Mouse (Mus musculus): ENCODE measurements around the gene Ptprcap. TPM values are rescaled to one million over a fixed set of nuclear protein-coding genes. Genes with fewer than 3 reads are reported as not detected.

Ptprcap gene
- polyA plus RNA-seq, 1 experiment from 2014 or later, result 2.7 TPM

DNA sequence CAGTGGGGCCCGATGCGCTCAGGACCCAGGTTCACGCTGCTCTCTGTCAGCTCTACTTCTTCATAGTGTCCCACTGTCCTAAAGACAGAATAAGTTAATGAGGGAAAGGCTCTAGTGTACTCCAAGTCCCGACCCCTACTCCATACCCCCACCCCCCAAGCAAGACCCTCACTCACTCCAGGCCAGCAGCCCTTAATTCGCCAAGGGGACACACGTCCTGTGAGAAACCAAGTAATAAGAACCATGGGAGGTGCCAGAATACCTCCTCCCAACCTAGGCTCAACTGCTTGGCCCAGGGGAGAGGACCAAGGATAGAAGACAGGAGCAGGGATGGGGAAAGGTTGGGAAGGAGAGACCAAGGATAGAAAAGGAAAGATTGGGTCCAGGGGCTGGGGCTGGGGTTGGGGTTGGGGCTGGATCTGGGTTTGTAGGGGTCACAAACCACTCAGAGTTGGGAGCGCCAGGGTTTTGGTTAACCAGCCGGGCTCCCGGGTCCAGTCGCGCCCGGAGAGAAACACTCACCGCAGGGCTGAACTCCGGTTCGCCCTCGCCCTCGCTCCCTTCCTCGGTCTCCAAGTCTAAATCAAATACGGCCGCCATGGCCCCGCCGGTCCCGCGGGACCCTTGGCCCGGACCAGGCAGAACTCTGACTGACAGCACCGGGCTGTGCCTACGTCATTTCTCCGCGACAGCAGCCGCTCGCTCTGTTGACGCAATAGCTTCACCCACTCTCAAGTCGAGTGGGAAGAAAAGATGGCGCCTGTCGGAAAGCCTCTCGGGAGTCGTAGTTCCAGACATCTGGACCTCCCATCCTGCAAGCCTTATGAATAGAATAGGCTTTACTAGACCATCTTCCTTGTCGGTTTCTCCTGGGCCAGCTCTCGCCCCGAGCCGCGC lies 9.5 kb downstream of the Ptprcap start, which contains the start of gene Rps6kb2:
Gene Rps6kb2, minus strand, starts transcription at position 709 of the 897 bp plus-strand sequence.
- peak within 1 kb of the TSS; percentile 85 for H3K9ac ChIP-seq
- peak; percentile 87 for ATAC-seq (ENCODE audit: low FRiP score, low read depth)
- no peaks in the 10 kb centered on the region for H3K9me3 ChIP-seq
- H3K27ac ChIP-seq, result peak within 1 kb of the TSS; percentile 78
- WGBS, result 7% methylated on average over 42 of the region's 42 CpGs
- H3K4me3 ChIP-seq, result peak within 1 kb of the TSS; percentile 71
- no peaks in the 10 kb centered on the region for H3K27me3 ChIP-seq
- H3K4me1 ChIP-seq, result peaks cover 13% of the 10 kb centered on the region
- peaks cover 37% of the 10 kb centered on the region for H3K36me3 ChIP-seq
- peak within 1 kb of the TSS; percentile 95 for H3K4me2 ChIP-seq (replicated peaks)

DNA sequence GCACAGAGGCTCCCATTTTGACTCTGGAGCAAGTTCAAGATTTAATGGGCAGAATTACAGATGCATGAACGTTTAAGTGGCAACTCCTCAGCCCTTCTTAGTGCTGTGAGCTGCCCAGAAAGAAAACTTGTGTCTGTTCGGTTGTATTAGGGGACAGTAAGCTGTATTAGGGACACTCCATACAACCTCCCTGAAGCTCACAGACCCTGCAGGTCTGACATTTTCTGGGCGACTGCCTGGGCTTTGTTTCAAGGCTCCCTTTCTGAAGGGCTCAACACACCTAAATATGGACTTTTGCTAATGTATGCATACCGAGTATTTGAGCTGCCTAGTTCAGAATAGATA lies 10.1 kb downstream of the Ptprcap start:
- WGBS, result 42% methylated on average over 4 of the region's 4 CpGs
- Histone ChIP-seq H3K4me1 (peaks cover 13% of the 10 kb centered on the region), H3K27me3 (no peaks in the 10 kb centered on the region), H3K4me2 (replicated peaks) (peak overlapping the region; percentile 95), H3K9me3 (no peaks in the 10 kb centered on the region), H3K9ac (peak overlapping the region; percentile 85), H3K4me3 (peak overlapping the region; percentile 71), H3K36me3 (peaks cover 30% of the 10 kb centered on the region), H3K27ac (peak overlapping the region; percentile 78)
- ATAC-seq (ENCODE audit: low FRiP score, low read depth), result peak; percentile 26; the same call in 1 of the 2 replicates

DNA sequence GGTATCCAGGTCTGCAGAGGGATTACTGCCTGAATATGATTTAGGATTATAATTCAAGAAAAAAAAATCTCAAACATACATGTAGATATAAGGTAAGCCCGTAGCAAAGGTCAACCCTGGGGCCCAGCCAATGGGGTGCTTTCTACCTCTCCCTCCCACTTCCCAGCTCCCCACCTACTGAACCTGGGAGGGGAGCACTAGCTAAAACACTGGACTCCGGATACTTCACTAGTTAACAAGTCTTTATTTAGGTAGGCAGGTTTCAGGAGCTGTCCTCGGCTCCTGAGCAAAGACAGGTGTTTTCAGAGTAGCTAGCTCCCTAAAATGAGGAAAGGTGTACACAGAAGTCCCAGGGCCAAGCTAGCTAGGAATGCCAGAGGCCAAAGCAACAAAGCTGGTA lies 10.7 kb downstream of the Ptprcap start:
- no peaks in the 10 kb centered on the region for H3K9me3 ChIP-seq
- no peak overlapping the region for H3K27ac ChIP-seq
- peaks cover 25% of the 10 kb centered on the region for H3K36me3 ChIP-seq
- 78% methylated on average over 3 of the region's 3 CpGs for WGBS
- no peak for ATAC-seq (ENCODE audit: low FRiP score, low read depth)
- H3K4me2 ChIP-seq (replicated peaks), result peak overlapping the region; percentile 95
- no peak overlapping the region for H3K9ac ChIP-seq
- H3K4me1 ChIP-seq, result peaks cover 13% of the 10 kb centered on the region
- H3K27me3 ChIP-seq, result no peaks in the 10 kb centered on the region
- 0 out of 2 replicates have a peak overlapping the region, but pooled peaks have one; percentile 71 for H3K4me3 ChIP-seq

DNA sequence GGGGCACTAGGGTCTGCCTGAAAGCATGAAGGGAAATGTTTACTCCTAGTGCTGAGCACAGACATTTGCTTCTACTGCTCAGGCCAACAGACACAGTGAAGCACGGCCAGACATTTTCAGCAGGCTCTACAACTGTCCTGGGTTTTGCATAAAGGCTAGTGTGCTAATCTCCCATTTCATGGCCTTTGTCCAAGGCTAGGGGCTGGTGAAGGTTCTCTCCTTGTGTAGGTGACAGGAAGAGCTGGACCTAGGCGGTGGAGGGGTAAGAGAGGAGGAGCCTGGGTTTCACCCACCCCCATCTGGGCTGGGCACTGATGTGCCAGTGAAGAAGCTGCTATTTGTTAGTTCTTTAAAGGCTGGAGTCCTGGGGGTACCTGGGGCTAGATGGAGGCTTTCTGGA lies 11.3 kb downstream of the Ptprcap start:
- H3K27me3 ChIP-seq, result no peaks in the 10 kb centered on the region
- peaks cover 15% of the 10 kb centered on the region for H3K4me1 ChIP-seq
- H3K9ac ChIP-seq, result no peak overlapping the region
- ATAC-seq (ENCODE audit: low FRiP score, low read depth), result no peak
- H3K36me3 ChIP-seq, result peaks cover 18% of the 10 kb centered on the region
- H3K4me3 ChIP-seq, result no peak overlapping the region
- H3K4me2 ChIP-seq (replicated peaks), result no peak overlapping the region
- H3K27ac ChIP-seq, result no peak overlapping the region
- 68% methylated on average over 2 of the region's 2 CpGs for WGBS
- no peaks in the 10 kb centered on the region for H3K9me3 ChIP-seq

DNA sequence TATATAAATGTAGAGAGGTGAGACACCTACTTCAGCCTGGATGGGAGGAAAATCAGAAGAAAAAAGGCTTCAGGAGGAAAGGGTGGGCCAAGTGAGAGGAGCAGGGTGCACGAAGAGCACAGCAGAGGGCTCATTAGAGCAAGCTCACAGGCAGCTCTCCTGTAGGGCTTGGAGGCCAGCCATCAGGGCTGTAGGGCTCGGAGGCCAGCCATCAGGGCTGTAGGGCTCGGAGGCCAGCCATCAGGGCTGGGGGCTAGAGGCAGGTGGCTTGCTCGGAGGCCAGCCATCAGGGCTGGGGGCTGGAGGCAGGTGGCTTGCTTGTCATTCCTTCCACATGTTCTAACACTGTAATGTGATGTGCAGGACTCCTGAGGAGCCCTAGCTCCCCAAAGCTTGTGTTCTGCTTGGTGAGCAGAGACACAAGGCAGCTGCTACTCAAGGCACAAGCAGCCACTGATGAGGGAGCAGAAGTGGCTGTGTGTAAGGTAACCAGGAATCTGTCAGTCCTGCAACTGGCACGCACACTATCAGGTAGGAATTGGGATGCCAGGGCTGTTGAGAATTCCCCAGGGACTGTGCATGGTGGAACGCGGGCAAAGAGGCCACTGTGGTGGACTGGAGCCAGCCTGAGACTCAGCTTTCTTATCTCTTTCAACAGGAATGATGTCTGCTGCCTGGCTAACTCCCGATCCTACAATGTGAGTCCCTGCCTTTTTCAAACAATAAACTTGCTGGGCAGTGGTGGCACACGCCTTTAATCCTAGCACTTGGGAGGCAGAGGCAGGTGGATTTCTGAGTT lies 13.5 kb downstream of the Ptprcap start:
- Histone ChIP-seq H3K4me2 (replicated peaks) (no peak overlapping the region), H3K9me3 (no peaks in the 10 kb centered on the region), H3K27ac (no peak overlapping the region), H3K4me1 (peaks cover 35% of the 10 kb centered on the region), H3K4me3 (no peak overlapping the region), H3K27me3 (no peaks in the 10 kb centered on the region), H3K9ac (no peak overlapping the region), H3K36me3 (0 out of 2 replicates have a peak, but pooled peaks cover under 1% of the 10 kb centered on the region)
- 78% methylated on average over 9 of the region's 9 CpGs for WGBS
- no peak for ATAC-seq (ENCODE audit: low FRiP score, low read depth)

DNA sequence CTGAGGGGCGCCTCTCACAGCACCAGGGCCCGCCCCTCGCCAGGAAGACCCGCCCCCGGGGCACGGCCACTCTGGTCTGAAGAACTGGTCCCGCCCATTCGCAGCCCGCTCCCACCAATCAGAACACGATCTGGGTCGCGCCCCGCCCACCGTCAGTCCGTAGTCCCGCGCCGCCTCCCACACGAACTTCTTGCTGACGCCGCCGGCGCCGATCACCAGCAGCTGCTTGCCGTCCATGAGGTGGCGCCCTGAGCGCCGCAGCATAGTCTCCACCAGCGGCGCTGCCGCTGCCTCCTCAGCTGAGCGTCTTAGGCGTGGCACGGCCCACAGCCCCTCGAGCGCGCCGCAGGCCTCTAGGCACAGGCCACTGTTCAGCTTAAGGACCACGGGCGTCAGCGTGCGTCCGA lies 16.0 kb downstream of the Ptprcap start:
- H3K36me3 ChIP-seq, result no peaks in the 10 kb centered on the region
- under 1% methylated on average over 43 of the region's 43 CpGs for WGBS
- ATAC-seq (ENCODE audit: low FRiP score, low read depth), result peak; percentile 96
- H3K4me3 ChIP-seq, result peak overlapping the region; percentile 52
- peaks cover 26% of the 10 kb centered on the region for H3K4me1 ChIP-seq
- H3K9ac ChIP-seq, result peak overlapping the region; percentile 84
- H3K27ac ChIP-seq, result peak overlapping the region; percentile 88
- no peaks in the 10 kb centered on the region for H3K27me3 ChIP-seq
- no peaks in the 10 kb centered on the region for H3K9me3 ChIP-seq
- H3K4me2 ChIP-seq (replicated peaks), result peak overlapping the region; percentile 89

DNA sequence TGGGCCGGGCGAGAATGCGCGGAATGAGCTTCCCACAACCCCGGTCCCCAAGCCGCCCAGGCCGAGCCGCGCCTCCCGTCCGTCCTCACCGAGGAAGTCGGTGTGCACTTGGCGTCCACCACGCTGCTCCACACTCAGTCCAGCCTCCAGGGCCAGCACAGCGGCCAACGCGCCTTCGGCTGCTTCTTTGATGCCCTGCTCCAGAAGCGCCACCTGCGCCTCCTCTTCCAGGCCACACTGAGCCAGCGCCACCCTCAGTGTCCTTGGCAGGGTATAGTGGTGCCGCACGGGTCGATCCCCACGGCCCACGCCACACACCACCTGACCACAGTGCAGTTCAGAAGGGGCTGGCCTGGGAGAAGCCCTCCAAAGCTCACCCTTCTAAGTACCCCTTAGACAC lies 16.4 kb downstream of the Ptprcap start:
- Histone ChIP-seq H3K36me3 (no peaks in the 10 kb centered on the region), H3K4me2 (replicated peaks) (peak overlapping the region; percentile 89), H3K4me3 (peak overlapping the region; percentile 52), H3K9ac (peak overlapping the region; percentile 84), H3K4me1 (peaks cover 26% of the 10 kb centered on the region), H3K9me3 (no peaks in the 10 kb centered on the region), H3K27ac (peak overlapping the region; percentile 88), H3K27me3 (no peaks in the 10 kb centered on the region)
- ATAC-seq (ENCODE audit: low FRiP score, low read depth), result peak; percentile 49
- 6% methylated on average over 27 of the region's 27 CpGs for WGBS

DNA sequence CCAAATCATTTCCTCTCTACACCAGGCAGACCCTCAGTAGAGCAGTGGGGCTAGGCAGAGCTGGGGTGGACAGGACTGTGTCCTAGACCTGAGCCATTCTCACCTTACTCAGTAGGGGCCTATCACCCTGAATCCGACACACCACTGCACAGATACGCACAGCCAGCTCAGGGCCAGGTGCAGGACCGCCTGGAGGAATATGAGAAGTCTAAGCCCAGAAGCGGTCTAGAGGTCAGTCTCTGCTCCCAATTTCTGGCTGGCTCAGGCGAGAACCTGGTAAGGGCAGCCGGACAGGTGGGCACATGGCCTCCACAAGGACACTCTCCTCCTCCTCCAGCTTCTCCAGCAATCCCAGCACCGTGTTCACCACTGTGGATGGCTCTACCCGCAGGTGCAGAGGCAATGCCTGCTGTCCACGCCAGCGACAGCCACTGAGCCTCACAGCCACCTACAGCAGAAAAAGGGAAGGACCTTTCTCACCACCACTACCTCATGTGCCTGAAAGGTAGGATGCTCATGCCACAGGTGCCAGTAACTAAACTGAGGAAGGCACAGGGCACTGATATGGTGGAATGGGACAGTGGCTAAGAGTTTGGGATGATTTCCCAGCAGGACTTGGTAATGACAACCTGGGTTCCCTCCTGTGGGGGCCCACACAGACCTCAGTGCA lies 17.5 kb downstream of the Ptprcap start:
- Histone ChIP-seq H3K27me3 (no peaks in the 10 kb centered on the region), H3K36me3 (no peaks in the 10 kb centered on the region), H3K9ac (peak overlapping the region; percentile 45), H3K4me2 (replicated peaks) (no peak overlapping the region), H3K4me1 (peaks cover 35% of the 10 kb centered on the region), H3K27ac (no peak overlapping the region), H3K9me3 (no peaks in the 10 kb centered on the region), H3K4me3 (no peak overlapping the region)
- no peak for ATAC-seq (ENCODE audit: low FRiP score, low read depth)
- WGBS, result 77% methylated on average over 10 of the region's 10 CpGs

DNA sequence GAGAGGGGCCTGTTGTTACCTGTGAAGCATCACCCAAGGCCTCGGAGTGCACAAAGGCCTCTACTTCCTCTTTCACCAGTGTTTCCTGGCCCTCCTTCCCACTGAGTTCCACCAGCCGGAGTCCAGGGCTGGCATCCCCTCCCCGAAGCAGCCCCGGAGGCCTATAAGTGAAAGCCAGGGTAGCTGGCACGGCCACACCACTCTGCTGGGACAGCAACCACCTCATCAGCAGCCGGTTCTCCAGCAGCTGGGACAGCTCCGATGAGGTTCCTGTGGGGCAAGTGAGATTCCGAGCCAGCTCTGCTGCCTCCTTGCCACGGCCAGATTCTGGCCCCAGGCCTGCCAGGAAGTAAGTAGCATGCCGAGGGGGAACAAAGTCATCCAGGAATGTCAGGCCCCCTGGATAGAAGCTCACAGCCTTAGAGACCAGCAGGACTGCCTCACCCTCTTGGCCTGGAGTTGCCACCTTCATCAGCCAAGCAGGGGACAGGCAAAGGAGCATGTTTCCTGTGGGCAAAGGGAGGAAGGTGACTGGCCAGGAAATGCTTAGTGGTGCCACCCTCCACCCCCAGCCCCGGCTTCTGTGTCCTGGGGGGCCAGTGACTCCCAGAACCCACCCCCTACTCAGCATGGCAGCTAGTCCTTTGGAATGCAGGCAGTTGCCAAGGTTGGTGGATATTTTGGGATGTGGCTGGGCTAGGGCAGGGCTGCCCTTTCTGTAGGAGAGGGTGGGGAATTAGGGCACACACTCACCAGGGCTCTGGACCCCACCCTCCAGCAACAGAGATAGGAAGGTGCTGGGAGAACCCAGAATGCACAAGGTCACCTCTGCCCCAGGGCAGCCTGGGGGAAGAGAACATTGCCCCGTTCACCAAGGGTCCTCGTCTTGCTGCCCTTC lies 18.2 kb downstream of the Ptprcap start:
- no peak overlapping the region for H3K4me2 ChIP-seq (replicated peaks)
- H3K27ac ChIP-seq, result no peak overlapping the region
- no peak for ATAC-seq (ENCODE audit: low FRiP score, low read depth)
- peak overlapping the region; percentile 45 for H3K9ac ChIP-seq
- H3K4me1 ChIP-seq, result peaks cover 37% of the 10 kb centered on the region
- no peaks in the 10 kb centered on the region for H3K36me3 ChIP-seq
- no peaks in the 10 kb centered on the region for H3K9me3 ChIP-seq
- no peak overlapping the region for H3K4me3 ChIP-seq
- H3K27me3 ChIP-seq, result no peaks in the 10 kb centered on the region
- WGBS, result 66% methylated on average over 13 of the region's 13 CpGs

DNA sequence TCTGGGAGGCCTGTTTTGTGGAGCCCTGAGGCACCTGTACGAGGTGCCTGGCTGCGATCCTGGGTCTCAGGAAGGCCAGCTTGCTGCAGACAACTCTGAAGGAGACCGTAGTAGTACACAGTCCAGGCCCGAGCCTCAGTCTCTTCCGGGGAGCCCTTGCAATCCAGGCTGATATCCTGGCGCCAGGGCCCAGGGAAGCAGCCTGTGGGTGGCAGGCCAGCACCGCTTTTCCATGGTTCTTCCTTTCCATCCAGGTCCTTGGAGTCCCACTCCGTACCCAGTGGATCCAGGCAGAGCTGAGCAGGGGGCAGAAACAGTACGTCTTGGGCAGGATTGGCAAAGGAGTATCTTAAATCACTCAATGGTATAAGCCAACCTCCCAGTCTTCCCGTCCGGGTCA lies 19.5 kb downstream of the Ptprcap start:
- no peak for ATAC-seq (ENCODE audit: low FRiP score, low read depth)
- peaks cover 37% of the 10 kb centered on the region for H3K4me1 ChIP-seq
- H3K27ac ChIP-seq, result no peak overlapping the region
- peaks cover 3% of the 10 kb centered on the region; the same call in 1 of the 2 replicates for H3K27me3 ChIP-seq
- no peaks in the 10 kb centered on the region for H3K36me3 ChIP-seq
- no peak overlapping the region for H3K4me2 ChIP-seq (replicated peaks)
- peak overlapping the region; percentile 43; the same call in 1 of the 2 replicates for H3K9ac ChIP-seq
- H3K4me3 ChIP-seq, result no peak overlapping the region
- H3K9me3 ChIP-seq, result no peaks in the 10 kb centered on the region
- 56% methylated on average over 11 of the region's 11 CpGs for WGBS

DNA sequence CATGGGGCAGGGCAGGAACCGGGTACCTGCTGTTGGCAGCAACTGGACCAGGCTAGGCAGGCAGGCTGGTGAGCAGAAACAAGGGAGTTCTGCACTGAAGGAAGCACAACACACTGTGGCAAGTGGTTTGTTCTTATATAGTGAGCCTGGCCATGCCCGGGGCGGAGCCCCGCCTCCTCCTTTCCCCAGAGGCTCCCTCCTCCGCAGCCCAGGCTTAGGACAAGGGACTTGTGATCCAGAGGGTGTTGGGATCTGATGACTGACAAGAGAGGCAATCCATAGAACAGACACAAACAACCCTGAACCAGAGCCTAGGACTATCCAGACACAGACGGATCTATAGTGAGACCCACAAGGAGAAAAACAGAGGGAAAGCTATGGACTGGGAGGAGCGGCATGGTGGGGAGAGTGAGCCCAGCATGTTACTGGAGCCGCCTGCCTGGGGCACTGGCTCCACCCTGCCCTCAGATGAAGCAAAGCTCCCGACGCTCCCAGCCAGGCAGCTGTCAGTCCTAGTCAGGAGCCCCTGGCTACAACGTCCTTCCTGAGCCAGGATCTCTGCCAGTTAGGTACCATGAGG lies 22.1 kb downstream of the Ptprcap start, which contains the start of gene Carns1:
Gene Carns1, minus strand, starts transcription at position 112 of the 580 bp plus-strand sequence.
- Histone ChIP-seq H3K36me3 (no peaks in the 10 kb centered on the region), H3K27ac (no peak within 1 kb of the TSS), H3K9ac (peak within 1 kb of the TSS; percentile 32), H3K27me3 (peaks cover 3% of the 10 kb centered on the region; the same call in 1 of the 2 replicates), H3K9me3 (no peaks in the 10 kb centered on the region), H3K4me2 (replicated peaks) (peak within 1 kb of the TSS; percentile 51), H3K4me1 (peaks cover 28% of the 10 kb centered on the region), H3K4me3 (peak within 1 kb of the TSS; percentile 3)
- WGBS, result 4% methylated on average over 11 of the region's 11 CpGs
- ATAC-seq (ENCODE audit: low FRiP score, low read depth), result 0 out of 2 replicates have a peak, but pooled peaks have one; percentile 49

Measured in limb, embryonic 13.5 days (tissue).